Mouse (Mus musculus) urinary bladder, postnatal 14 days (tissue): Measurements from ENCODE around the gene Slc16a2.

Experiments used
- DNase-seq: peaks from one replicate; pipeline ENCODE4 v3.0.0; 2021; ENCODE audit warnings: low spot score

Slc16a2 gene

DNA sequence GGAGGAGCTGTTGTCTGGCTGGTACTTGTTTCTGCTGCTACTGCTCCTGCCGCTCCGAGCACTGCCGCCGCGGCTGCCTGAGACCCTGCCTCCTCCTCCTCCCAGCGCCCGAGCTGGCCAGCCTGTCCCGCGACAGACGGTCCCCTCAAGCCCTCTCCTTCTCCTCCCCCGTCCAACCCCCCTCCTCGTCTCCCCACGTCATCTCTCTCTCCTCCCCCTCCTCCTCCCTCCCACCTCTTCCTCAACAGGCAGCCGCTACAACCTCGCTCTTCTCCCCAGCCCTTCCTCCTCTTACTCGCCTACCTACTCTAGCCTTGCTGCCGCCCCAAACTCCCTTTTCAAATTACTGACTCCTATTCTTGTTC is at the start of gene Slc16a2:
Slc16a2 (minus strand) TSS at position 152 of the 365 bp plus-strand sequence.
- peak; percentile 53 for DNase-seq

DNA sequence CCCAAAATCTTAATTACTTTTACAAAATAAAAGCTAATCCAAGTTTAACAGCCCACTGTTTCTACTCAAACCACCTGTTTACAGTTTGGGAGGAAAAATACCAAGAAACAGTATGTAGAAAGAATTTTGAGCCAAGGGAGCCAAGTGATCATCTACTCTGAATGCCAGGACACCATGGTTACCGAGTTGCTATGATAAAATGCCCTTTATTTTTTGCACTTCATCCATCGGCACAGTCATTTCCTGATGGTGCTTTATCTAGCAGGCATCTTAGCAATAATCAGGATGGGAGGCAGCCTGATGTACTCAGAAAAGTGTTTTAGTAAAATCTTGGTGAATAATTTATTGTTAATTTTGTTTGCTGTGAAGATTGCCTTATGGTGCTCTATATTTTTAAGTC is 41.7 kb upstream of the Slc16a2 start:
- no peak for DNase-seq

DNA sequence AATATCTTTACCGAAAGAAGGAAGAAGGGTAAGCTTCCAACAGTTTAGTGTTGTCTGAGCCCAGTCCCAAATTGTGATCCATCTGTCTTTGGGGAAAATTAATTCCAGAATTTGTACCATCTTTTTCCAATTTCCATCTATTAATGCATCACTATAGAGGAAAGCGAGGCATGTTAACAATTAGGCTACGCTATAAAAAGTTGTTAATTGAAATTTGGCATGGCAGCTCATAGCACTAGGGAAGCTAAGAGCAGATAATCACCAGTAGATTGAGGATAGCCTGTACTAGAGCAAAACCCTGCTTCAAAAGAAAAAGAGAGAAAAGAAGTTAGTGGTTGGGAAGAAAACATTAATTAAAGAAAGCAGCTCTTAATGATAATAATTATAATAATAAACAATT is 41.1 kb upstream of the Slc16a2 start:
- DNase-seq: no peak

DNA sequence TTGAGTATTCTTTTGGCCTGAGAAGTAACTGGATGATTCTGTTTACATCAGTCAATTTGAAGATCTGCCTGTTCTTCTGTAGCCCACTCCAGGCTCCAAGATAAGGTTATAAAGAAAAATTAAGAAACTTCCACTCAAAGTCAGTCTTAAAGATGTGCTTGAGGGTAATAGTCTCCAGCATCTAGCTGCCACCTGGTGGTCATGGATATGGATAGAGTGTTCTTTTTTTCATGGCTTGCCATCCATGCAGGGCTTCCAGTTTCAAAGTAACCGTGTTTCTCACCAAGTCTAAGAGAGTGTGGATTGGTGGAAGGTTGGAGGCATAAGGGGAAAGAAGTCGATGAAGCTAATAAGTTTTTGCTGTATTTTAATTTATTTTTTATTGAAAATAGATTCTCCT is 23.5 kb upstream of the Slc16a2 start:
- peak; percentile 29 for DNase-seq

DNA sequence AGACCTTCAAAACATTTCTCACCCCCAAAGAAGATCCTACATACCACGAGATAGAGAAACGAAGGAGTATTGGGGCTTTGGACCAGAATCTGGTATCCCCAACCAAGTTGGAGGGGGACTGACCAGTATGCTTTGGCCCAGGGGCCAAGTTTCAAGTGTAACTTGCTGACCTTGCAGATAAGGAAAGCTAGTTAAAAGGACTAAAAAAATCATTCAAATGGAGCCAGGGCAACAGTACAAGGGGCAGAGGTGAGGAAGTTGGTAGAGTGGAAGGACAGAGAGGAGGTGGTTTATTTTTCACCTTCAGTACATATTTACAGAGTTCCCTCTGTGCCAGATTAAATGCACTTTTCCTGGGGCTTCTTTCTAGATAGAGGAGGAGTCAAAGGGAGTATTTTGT is 7.1 kb upstream of the Slc16a2 start:
- no peak for DNase-seq

DNA sequence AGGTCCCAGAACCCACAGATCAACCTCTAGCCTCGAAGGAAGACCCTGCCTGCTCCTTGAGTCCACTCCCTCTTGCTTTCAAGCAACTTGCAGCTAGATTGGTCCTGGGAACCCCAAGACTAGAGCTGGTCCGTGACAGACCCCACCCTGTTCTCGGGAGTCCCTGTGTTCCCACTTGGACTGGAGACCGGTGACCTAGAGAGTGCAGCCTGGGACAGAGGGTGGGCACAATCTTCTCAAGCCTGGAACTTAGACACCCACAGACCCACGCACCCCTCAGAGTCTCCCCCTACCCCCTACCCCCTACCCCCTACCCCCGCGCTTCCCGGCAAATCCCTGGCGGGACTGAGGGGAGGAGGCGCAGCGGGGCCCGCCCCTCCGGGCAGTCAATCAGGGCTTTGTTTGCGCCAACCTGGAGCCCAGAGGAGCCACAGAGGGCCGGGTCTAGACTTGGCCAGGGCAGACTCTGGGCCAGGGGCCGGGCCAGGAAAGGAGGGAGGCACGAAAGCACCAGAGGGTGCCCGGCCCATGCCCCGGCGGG is 558 bp upstream of the Slc16a2 start:
- peak; percentile 48 for DNase-seq

DNA sequence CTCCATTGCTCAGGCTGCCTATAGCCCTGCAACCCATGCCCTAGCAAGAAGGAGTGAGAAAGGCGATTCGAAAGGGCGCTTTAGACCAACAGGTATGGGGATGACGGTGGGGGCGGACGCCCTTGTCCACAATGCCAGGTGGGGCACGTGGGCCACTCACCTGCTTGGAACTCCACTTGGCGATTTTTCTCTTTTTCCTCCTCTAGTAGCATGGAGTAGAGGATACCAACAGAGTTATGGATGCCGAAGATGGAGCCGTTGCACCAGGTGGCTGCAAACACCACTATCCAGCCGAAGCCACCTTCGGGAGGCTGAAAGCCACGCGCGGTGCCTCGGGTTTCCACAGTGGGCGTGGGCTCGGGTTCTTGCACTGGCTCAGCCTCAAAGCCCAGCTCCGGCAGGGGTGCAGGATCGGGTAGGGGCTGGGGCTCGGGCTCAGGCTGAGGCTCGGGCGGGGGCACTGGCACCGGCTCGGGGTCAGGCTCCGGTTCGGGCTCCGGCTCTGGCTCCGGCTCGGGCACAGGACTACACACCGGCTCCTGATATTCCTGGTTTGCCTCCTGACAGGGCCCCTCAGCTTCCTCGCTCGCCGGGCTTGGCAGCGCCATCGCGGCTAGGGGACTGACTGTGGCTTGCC is 470 bp downstream of the Slc16a2 start:
- no peak for DNase-seq

DNA sequence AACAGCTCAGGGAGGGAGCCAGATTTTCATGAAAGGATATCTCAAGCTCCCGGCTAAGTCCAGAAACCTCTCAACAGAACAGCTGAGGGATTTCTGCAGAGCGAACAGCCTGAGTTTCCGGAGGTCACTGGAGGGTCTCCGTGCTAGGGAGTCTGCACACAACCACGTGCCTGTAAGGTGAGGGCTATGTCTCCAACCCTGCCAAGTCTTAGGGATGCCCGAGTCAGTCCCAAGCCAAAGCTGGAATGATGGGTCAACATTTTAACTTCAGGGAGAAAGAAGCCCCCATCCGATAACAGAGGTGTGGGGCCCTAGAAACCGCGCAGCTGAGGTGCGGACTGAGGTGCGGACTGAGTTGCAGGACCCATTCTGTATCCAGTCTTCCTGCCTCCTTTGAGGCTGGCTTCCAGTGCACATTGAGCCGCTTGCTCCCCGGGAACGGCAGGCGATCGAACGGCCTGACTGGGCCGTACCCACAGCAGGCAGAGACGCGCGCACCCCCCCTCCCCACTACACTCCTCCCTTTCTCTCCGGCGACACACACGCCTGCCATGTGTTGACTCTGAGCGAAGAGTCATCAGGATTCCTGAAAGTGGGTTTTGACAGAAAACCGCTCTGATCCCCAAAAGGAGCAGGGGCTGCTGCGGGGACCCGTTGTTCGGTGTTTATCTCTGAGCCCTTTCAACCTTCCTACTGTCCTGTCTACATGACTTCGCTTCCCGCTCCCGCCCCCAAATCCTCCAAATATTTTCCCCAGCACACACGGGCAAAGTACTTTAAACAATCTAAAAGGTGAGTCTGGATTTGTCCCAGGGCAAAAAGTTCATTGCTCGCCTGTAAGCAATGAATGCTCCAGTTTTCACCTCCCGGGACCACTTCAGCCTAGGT is 1.2 kb downstream of the Slc16a2 start:
- no peak for DNase-seq

DNA sequence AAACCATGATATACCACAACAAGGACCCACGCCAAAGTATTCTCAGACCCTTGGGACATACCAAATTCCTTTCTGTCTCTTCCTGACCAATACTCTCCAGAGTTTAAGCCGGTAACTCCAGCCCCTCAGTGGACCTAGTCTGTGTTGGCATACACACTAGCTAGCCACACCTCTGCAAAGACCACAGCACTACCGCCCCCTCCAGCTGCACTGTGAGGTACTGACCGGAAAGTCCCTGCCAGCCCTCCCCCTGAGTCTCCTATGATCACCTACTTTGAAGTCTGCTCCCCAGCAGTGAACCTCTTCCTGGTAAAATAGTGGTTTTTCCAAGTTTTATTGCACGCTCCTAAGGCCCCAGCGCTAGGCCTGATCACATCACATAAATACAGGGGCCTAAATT is 2.5 kb downstream of the Slc16a2 start:
- DNase-seq: no peak

DNA sequence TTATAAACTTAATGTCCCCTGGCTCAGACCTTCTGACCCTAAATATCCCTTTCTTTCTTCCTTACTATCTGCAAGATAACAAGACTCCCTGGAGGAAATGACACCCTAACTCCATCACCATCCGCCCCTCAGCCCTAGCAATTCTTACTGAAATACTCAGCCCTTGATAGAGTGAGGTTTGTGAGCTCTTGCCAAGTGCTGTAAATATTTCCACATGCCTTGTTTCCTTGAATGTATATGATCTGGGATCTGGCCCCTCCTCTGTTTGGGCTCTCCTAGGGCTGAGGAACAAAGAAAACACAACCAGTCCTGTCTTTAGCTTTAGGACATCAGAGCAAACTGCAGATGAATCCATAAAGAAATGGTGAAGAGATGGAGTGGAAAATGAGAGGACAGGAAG is 9.1 kb downstream of the Slc16a2 start:
- DNase-seq: no peak

DNA sequence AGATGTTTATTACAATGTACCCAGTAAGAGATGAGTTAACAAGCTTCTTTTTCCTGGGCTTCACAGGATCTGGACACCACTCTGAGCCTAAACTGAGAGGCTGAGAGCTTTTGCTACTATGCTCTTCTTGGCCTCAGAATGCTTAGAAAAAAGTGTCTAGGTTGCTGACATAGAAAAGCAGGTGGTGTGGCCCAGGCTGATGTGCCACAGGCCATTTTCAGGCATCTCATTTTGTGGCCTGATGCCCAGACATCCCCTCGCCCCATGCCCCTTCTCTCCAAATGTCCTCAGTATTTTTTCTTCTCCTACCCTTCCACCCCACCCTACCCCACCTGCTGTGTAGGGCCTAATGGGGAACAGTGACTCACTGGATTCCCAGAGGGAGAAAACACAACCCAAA is 11.3 kb downstream of the Slc16a2 start:
- DNase-seq: no peak

DNA sequence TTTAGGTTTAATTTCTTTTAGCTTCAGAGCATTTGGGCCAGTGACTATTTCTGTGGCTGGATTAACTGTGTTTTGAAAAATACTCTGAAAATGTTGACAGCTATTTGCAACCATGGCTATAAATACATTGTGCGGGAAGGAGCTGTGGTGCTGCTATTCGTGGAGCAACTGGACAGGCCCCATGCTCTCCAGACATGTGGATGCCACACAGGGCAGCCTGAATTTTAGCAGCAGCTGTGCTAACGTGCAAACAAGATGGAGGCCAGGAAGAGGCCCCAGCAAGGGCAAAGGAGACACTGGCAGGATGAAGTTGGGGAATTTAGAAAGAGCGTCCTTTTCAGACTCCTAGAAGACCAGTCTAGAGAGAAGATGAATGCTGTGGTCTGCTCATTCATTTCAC is 15.4 kb downstream of the Slc16a2 start:
- no peak for DNase-seq

DNA sequence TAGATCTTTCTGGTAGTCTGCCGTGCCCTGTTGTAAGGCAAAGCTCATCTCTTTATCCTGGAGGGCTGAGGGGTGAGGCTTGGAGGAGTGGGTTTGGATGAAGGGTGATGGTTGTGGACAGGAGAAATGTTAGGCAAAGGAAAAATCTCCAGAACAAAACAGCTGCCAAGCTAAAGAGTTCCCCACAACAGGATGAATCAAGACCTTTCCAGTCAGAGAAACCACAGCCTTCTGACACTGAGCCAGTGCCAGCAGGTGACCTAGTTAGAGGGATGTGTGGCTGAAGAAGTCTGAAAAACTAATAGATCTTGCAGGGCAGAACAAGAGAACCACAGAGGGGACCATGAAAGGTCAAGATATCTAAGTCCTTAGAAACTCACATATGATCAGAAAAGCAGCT is 24.8 kb downstream of the Slc16a2 start:
- no peak for DNase-seq

DNA sequence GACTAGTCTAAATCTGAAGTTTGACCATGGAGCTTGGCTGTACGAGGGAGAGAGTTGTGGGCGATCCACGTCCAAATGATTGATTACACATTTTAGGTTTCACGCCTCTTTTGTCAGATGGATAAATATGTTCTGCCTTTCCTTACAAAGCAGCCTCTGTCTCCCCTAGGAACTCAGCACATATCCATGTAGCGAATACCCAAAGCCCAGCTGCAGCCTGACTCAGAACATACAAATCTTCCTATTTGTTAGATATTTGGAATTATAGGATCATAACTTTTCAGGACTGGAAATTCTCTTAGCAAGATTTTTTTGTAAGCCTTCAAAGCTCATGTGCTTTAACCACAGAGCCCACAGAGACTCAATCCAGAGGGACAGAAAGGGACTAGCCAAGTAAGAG is 26.3 kb downstream of the Slc16a2 start:
- DNase-seq: no peak

DNA sequence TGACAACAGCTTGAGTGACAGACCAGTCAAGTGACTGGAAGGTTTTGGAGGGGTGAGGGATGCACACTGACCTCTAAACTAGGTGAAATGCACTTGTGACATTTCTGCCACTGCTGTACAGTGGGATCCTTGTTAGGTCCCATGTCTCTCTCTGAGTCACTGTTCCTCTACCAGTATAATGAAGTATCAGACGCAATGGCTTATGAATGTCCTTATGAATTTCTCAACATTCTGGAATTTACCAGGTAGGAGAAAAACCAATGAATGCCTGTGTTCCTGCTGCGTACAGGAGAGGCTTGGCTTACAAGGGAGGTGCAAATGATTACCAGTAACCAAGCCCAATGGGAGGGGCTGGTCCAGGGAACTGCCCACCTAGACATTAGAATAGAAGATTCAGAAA is 30.5 kb downstream of the Slc16a2 start:
- DNase-seq: no peak

DNA sequence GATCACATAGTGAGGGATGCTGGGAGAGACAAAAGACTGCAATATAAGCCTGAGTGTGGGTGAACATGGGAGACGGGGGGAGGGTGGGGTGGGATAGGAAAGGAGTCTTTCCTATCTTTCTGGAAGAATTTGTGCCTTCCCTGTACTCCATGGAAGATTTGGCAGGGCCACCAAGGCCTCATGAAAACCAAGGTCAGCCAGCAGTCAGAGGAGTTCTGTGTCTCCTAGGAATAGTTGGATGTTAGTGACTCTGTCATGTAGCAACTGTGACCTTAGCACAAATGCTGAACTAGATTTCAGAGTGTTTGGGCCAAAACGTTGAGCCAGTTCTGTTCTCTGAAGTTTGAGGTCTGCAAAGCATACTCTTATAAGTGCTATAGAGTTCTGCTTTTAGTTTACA is 36.1 kb downstream of the Slc16a2 start:
- no peak for DNase-seq

DNA sequence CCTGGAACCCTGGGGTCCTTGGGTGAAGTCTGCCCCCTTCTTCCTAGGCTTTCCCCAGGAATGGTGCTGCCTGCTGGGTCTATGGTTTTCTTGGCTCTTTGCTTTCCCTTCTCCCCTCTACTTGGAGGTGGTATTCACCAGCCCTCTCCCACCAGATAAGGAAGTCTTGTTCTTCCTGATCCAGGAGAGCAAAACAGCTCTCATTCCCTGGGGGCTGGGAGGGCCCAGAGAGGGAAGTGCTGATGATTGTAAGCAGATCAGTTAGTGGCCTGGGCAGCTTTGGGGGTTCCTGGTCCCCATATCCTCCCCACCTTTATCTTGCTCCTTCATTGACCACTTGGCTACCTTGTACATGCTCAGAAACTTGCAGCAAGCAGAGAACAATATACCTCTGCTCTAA is 45.4 kb downstream of the Slc16a2 start:
- DNase-seq: no peak

DNA sequence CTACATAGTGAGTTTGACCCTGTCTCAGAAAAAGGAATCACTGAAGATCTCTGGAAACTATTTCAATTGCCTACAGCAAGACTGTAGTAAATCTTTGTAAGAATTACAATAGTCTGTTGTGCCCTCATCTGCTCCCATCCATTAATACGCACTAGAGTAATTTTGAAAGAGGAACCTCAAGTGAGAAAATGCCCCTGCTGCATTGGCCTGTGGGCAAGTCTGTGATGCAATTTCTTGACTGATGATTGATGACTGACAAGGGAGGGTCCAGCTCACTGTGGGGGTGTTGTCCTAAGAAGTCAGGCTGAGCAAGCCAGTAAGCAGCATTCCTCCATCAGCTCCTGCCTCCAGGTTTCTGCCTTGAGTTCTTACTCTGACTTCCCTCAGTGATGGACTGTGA is 75.6 kb downstream of the Slc16a2 start:
- no peak for DNase-seq

DNA sequence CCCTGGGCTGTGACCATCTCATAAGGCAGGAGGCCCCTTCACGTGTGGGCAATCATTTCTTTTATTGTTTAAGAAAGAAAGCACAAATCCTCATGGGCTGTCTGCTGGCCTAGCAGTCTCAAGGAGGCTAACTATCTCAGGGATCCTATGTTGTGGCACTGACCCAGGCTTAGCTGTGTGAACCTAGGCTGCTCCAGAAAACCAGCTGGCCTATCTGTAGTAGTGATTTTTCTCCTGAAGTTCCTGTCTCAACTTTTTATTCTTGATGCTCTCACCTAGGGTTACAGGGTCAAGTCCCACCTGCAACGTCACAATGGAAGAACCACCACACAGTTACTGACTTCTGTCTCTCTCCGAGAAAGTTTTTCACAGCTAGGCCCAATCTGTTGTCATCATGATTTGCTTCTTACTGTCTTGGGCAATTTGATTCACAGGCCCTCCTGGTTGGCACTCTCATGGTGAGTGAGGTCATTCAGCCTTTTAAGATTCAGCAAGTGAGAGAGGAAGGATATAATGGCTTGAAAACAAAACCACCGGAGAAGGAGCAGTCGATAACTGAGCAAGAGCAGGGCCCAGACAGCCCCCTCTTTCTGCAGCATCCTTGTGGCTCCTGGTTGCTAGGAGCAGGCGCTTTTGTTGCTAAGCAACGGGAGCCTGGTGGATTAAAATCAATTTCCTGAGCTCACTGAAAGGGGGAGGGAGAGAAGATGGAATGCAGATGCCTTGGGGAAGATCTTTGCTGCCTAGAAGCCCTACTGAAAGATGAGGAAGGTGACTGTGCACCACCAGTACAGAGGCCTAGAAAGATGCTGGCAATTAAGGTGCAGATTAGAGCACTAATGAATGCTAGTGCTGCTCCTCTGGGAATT is 77.4 kb downstream of the Slc16a2 start:
- DNase-seq: no peak

DNA sequence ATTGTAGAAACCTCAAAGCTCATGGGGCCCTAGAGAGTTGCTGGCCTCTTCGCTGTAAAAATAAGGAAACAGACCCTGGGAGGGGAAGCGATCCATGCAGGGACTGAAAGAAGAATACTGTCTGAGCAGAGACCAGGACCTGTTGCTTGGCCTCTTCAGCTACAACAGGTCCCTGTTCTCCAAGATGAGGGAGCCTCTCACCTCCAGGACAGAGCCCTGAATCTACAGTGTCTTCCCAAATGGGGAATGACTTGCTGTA is 79.8 kb downstream of the Slc16a2 start:
- DNase-seq: no peak

DNA sequence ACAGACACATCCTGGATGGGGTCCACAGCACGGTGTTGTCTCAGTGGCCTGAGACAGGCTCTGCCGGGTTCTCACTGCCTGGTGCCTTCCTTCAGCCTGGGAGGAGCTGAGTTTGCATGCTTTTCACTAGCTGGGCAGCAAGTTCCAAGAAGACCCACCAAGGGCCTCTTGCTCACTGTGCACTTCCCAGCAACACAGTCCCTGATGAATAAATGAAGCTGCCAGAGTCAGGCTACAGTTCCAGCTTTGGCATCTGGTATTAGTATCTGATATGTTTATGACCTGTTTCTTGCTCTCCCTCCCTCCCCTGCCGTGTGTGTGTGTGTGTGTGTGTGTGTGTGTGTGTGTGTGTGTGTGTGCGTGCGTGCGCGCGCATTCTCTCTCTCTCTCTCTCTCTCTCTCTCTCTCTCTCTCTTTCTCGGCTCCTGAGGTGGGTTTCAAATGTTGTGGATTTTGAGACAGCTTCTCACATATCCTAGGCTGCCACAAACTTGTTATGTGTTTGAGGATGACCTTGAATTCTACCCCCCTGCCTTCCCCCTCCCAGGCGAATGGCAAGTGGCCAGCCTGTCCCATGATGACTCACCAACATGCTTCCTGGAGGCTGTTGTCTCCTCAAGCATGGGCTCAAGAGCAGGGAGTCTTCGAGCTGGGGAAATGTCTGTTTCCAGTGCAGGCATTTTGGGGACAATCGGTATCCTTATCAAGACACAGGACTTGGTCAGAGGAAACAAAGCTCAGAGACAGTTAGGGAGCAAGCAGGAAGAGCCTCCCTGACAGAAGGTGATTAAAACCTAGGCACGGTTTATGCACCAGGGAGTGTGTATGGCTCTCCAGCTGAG is 80.3 kb downstream of the Slc16a2 start:
- peak; percentile 31 for DNase-seq
